Mouse (Mus musculus): ENCODE results near the gene Crxos. TPM values are rescaled to one million over a fixed set of nuclear protein-coding genes. Genes with fewer than 3 reads are reported as not detected.

The Crxos gene
- polyA plus RNA-seq, 1 experiment from 2014 or later, result not detected

DNA sequence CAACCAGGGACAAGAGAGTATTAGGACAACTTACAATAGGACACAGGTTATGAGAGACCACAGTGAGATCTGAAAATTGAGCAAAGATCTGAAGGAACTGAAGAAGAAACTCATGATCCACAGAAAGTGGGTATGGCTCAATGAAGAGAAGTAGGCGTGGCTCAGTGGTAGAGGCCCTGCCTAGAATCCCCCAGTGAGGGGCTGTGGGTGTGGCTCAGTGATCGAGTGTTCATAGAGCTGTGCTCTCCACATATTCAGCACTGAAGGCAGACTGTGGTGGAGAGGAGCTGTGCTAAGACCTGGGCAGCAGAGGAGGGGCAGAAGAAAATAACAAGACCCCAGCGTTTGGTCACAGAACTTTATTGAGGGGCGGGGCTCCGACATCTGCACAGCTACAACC, 55.1 kb downstream of the Crxos start:
- Histone ChIP-seq H3K4me1 (ENCODE audit: control insufficient read depth, insufficient read depth, low read length) (no peaks in the 10 kb centered on the region), H3K9me3 (ENCODE audit: control insufficient read depth, low read length) (no peaks in the 10 kb centered on the region), H3K27me3 (replicated peaks; ENCODE audit: control insufficient read depth, insufficient read depth, low read length) (no peaks in the 10 kb centered on the region; the same call in 1 of the 2 replicates), H3K27ac (ENCODE audit: low read length) (no peak overlapping the region), H3K4me2 (ENCODE audit: low read depth, low read length) (no peak overlapping the region), H3K4me3 (ENCODE audit: low read length) (no peak overlapping the region), H3K36me3 (ENCODE audit: control insufficient read depth, insufficient read depth, low read length) (peaks cover 50% of the 10 kb centered on the region), H3K9ac (ENCODE audit: low read depth, low read length) (no peak overlapping the region)
- ATAC-seq, result no peak
- WGBS, result 79% methylated on average over 5 of the region's 5 CpGs

DNA sequence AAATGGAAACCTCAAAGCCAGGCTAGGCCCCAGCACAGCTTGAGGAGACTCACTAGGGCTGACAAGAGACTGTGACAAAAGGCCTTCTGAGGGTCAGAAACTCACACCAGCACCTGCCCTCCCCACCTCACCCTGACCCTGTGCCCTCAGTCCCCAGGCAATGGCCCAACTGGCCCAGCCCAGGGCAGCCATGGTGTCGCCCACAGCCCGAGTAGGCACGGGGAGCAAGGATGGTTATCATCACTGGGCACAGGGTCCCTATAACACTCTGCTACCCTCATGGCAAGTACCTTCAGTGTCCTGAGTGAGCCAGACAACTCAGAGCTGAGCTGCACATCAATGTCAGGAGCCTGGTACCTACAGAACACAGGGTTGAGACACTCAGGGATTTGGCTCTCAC, 56.2 kb downstream of the Crxos start:
- no peak overlapping the region for H3K4me3 ChIP-seq (ENCODE audit: low read length)
- H3K4me1 ChIP-seq (ENCODE audit: control insufficient read depth, insufficient read depth, low read length), result no peaks in the 10 kb centered on the region
- H3K36me3 ChIP-seq (ENCODE audit: control insufficient read depth, insufficient read depth, low read length), result peaks cover 50% of the 10 kb centered on the region
- no peak for ATAC-seq
- no peaks in the 10 kb centered on the region for H3K9me3 ChIP-seq (ENCODE audit: control insufficient read depth, low read length)
- WGBS, result 93% methylated on average over 3 of the region's 3 CpGs
- H3K9ac ChIP-seq (ENCODE audit: low read depth, low read length), result no peak overlapping the region
- H3K4me2 ChIP-seq (ENCODE audit: low read depth, low read length), result no peak overlapping the region
- H3K27ac ChIP-seq (ENCODE audit: low read length), result no peak overlapping the region
- no peaks in the 10 kb centered on the region; the same call in 1 of the 2 replicates for H3K27me3 ChIP-seq (replicated peaks; ENCODE audit: control insufficient read depth, insufficient read depth, low read length)

DNA sequence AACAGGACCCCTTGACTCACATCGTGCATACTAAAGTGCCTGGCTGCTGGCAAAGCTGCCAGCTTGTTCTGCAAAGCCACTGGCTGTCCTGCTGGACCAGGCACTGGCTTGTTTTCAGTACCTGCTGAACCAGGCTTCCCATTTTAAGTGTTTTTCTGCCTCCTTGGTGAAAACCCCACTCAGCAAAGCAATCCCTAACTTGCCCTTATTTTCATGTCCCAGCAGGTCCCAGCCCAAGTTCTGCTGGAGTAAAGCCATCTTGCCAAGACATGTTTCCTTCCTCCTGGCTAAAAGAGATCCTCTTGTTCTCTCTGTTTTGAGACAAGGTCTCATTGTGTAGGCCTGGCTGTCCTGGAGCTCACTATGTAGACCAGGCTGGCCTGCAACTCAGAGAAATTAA, 61.9 kb downstream of the Crxos start:
- no peak overlapping the region for H3K4me2 ChIP-seq (ENCODE audit: low read depth, low read length)
- peaks cover 26% of the 10 kb centered on the region for H3K36me3 ChIP-seq (ENCODE audit: control insufficient read depth, insufficient read depth, low read length)
- no peak overlapping the region for H3K27ac ChIP-seq (ENCODE audit: low read length)
- H3K9ac ChIP-seq (ENCODE audit: low read depth, low read length), result no peak overlapping the region
- peaks cover 23% of the 10 kb centered on the region for H3K4me1 ChIP-seq (ENCODE audit: control insufficient read depth, insufficient read depth, low read length)
- no peaks in the 10 kb centered on the region for H3K9me3 ChIP-seq (ENCODE audit: control insufficient read depth, low read length)
- H3K4me3 ChIP-seq (ENCODE audit: low read length), result no peak overlapping the region
- H3K27me3 ChIP-seq (replicated peaks; ENCODE audit: control insufficient read depth, insufficient read depth, low read length), result no peaks in the 10 kb centered on the region
- ATAC-seq, result no peak
- 96% methylated on average over 1 of the region's 1 CpGs for WGBS

DNA sequence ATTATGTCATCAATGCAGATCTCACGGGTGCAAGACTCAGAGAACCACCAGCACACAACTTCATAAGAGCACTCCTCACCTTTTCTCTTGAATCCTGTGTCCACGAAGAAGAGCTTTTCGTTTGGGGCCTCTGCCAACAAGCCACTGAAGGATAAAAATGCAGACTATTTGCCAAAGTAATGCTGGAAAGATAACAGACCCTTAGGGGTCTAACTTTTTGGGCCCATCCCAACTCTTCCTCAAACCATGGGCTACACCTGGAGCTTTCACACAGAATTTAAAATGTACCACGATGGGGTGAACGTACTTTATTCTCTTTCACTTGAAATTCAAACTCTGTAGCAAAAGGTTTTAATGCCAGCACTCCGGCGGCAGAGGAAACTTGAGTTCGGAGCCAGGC, 62.8 kb downstream of the Crxos start:
- Histone ChIP-seq H3K9ac (ENCODE audit: low read depth, low read length) (peak overlapping the region; percentile 78), H3K4me1 (ENCODE audit: control insufficient read depth, insufficient read depth, low read length) (peaks cover 23% of the 10 kb centered on the region), H3K27me3 (replicated peaks; ENCODE audit: control insufficient read depth, insufficient read depth, low read length) (no peaks in the 10 kb centered on the region), H3K4me3 (ENCODE audit: low read length) (peak overlapping the region; percentile 74), H3K4me2 (ENCODE audit: low read depth, low read length) (peak overlapping the region; percentile 69), H3K36me3 (ENCODE audit: control insufficient read depth, insufficient read depth, low read length) (peaks cover 17% of the 10 kb centered on the region), H3K27ac (ENCODE audit: low read length) (peak overlapping the region; percentile 17; the same call in 1 of the 2 replicates), H3K9me3 (ENCODE audit: control insufficient read depth, low read length) (no peaks in the 10 kb centered on the region)
- 3% methylated on average over 8 of the region's 8 CpGs for WGBS
- no peak for ATAC-seq

DNA sequence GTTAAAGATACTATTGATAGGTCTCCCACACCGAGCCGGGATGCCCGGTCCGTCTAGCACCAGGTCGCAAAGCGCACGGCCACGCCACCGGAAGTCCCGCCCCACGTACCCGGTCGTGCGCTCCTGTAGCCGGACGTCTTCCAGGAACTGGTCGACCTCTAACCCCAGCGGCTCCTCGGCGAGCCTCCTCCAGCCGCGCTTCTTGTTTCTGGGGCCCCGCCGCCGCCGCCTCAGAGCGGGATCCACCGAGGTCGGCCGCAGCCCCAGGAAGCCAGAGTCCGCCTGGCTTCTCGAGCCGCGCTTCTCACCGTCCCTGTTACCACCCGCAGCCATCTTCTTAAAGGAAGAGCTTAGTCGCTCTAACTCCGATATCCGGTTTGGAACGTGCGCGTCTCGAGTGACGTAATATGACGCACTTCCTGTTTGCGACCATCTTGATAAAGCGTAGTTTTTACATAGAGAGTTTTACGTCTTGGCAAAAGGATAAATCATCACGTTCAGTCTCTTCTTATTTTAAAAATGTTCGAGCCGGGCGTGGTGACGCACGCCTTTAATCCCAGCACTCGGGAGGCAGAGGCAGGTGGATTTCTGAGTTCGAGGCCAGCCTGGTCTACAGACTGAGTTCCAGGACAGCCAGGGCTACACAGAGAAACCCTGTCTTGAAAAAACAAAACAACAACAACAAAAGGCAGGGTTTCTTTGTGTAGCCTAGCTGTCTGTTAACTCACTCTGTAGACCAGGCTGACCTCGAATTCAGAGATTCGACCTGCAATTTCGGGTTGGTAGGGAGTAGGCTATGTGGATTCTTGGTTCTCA, 63.5 kb downstream of the Crxos start, which contains the start of gene Nop53:
TSS of gene Nop53 (minus strand) at position 354 of the 816 bp plus-strand sequence.
- peak; percentile 92 for ATAC-seq
- H3K4me3 ChIP-seq (ENCODE audit: low read length), result peak within 1 kb of the TSS; percentile 74
- H3K27ac ChIP-seq (ENCODE audit: low read length), result peak within 1 kb of the TSS; percentile 96
- 1% methylated on average over 59 of the region's 59 CpGs for WGBS
- no peaks in the 10 kb centered on the region for H3K9me3 ChIP-seq (ENCODE audit: control insufficient read depth, low read length)
- H3K27me3 ChIP-seq (replicated peaks; ENCODE audit: control insufficient read depth, insufficient read depth, low read length), result no peaks in the 10 kb centered on the region
- peak within 1 kb of the TSS; percentile 78 for H3K9ac ChIP-seq (ENCODE audit: low read depth, low read length)
- peak within 1 kb of the TSS; percentile 69 for H3K4me2 ChIP-seq (ENCODE audit: low read depth, low read length)
- peaks cover 14% of the 10 kb centered on the region for H3K36me3 ChIP-seq (ENCODE audit: control insufficient read depth, insufficient read depth, low read length)
- peaks cover 23% of the 10 kb centered on the region for H3K4me1 ChIP-seq (ENCODE audit: control insufficient read depth, insufficient read depth, low read length)

DNA sequence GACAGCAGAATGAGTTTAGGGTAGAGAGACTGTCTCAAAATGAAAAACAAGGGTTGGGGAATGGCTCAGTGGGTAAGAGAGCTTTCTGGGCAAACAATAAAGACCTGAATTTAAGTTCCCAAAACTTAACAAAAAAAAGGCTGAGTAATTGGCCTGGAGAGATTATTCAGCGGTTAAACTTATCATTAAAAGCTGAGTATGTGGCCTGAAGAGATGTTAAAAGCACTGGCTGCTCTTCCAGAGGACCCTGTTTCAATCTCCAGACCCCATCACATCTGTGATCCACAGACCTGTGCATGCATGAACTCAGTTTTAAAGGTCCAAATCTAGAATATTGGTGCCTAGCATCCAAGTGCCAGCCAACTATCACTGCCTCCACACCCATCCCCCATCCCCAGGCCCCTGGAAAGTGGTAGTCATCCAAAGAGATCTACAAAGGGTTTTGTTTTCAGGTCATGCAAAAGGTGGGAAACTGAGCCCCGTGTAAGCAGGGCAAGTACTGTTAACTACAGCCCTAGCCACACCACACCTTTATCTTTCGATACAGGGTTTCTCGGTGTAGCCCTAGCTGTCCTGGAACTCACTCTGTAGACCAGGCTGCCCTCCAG, 65.3 kb downstream of the Crxos start:
- Histone ChIP-seq H3K4me2 (ENCODE audit: low read depth, low read length) (peak overlapping the region; percentile 64; the same call in 1 of the 2 replicates), H3K4me1 (ENCODE audit: control insufficient read depth, insufficient read depth, low read length) (peaks cover 23% of the 10 kb centered on the region), H3K27ac (ENCODE audit: low read length) (0 out of 2 replicates have a peak overlapping the region, but pooled peaks have one; percentile 5), H3K36me3 (ENCODE audit: control insufficient read depth, insufficient read depth, low read length) (peaks cover 3% of the 10 kb centered on the region; the same call in 1 of the 2 replicates), H3K9me3 (ENCODE audit: control insufficient read depth, low read length) (no peaks in the 10 kb centered on the region), H3K9ac (ENCODE audit: low read depth, low read length) (peak overlapping the region; percentile 65), H3K27me3 (replicated peaks; ENCODE audit: control insufficient read depth, insufficient read depth, low read length) (no peaks in the 10 kb centered on the region), H3K4me3 (ENCODE audit: low read length) (0 out of 2 replicates have a peak overlapping the region, but pooled peaks have one; percentile 37)
- 43% methylated on average over 4 of the region's 4 CpGs for WGBS
- no peak for ATAC-seq

DNA sequence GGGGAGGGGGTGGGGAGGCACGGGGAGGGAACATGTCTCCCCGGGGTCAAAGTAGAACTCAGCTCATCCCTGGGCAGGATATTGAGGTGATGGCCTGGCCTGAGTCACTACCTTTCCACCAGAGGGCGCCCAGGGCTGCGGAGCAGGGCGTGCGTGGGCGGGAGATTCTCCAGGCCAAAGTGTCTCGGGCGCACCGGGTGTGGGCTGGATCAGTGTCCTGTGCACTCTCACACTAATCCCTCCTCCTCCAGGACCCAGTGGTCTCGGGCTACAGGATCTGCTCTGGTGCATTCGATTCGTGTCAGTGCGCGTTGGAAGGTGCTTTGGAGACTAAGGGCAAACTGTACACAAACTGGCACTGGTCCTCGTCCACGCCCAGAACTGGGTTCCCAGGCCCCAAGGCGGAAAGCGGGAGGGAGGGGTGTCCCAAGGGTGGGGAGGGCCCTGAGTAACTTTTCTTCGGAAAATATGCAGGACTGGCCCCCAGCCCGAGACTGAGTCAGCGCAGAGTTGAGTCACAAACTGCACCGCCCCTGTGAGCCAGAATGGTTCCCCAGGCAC, 66.0 kb downstream of the Crxos start:
- peak overlapping the region; percentile 65 for H3K9ac ChIP-seq (ENCODE audit: low read depth, low read length)
- no peaks in the 10 kb centered on the region for H3K9me3 ChIP-seq (ENCODE audit: control insufficient read depth, low read length)
- peak overlapping the region; percentile 62; the same call in 1 of the 2 replicates for H3K27ac ChIP-seq (ENCODE audit: low read length)
- 1% methylated on average over 23 of the region's 23 CpGs for WGBS
- no peaks in the 10 kb centered on the region for H3K27me3 ChIP-seq (replicated peaks; ENCODE audit: control insufficient read depth, insufficient read depth, low read length)
- peak overlapping the region; percentile 37 for H3K4me3 ChIP-seq (ENCODE audit: low read length)
- ATAC-seq, result peak; percentile 79
- H3K4me1 ChIP-seq (ENCODE audit: control insufficient read depth, insufficient read depth, low read length), result peaks cover 23% of the 10 kb centered on the region
- H3K4me2 ChIP-seq (ENCODE audit: low read depth, low read length), result peak overlapping the region; percentile 64
- H3K36me3 ChIP-seq (ENCODE audit: control insufficient read depth, insufficient read depth, low read length), result peaks cover 6% of the 10 kb centered on the region

DNA sequence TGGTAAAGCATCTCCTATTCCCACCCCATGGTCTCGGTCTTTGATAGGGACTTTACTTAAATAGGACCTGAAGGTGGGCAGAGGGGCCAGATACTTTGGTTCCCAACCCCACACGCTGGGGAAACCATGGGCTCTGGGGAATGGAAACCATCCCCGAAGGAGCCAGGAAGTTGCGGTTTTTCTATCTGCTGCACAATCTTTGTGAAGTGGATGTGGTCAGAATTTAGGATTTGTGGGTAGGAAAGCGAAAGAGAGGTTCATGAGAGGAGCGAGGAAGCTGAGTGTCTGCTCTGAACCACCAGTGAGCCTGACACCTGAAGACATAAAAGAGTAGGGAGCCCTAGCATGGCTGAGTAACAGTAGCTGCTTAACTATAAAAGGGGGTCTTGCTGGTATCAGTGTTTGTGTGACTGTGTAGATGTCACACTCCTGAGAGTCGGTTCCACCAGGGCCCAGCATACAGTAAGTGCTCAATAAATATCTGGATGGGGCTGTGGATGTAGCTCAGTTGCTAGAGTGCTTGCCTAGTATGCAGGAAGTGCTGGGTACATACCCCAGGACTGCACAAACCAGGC, 66.9 kb downstream of the Crxos start:
- Histone ChIP-seq H3K4me2 (ENCODE audit: low read depth, low read length) (no peak overlapping the region), H3K4me1 (ENCODE audit: control insufficient read depth, insufficient read depth, low read length) (peaks cover 20% of the 10 kb centered on the region), H3K9me3 (ENCODE audit: control insufficient read depth, low read length) (no peaks in the 10 kb centered on the region), H3K27ac (ENCODE audit: low read length) (peak overlapping the region; percentile 62), H3K36me3 (ENCODE audit: control insufficient read depth, insufficient read depth, low read length) (peaks cover 12% of the 10 kb centered on the region), H3K27me3 (replicated peaks; ENCODE audit: control insufficient read depth, insufficient read depth, low read length) (no peaks in the 10 kb centered on the region), H3K9ac (ENCODE audit: low read depth, low read length) (no peak overlapping the region; the same call in 1 of the 2 replicates), H3K4me3 (ENCODE audit: low read length) (no peak overlapping the region)
- no peak for ATAC-seq
- WGBS, result 77% methylated on average over 7 of the region's 7 CpGs

DNA sequence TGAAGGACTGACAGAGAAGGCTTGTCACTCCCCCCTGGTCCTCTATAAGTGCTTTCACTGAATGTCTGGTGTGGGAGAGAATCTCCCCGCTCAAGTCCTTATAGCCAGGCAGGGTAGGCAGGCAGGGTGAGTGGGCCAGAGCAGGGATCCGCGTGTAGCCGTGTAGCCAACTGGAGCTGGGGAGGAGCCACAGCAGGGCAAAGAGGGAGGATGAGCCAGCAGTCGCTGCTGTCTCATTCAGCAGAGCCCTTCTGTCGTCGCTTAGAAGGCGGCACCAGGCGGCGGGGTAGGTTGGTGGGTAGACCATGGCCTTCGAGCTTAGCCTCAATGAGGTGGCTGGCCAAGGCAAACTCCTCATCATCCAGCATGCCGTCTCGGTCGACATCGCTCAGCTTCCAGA, 67.6 kb downstream of the Crxos start:
- no peak for ATAC-seq
- H3K27me3 ChIP-seq (replicated peaks; ENCODE audit: control insufficient read depth, insufficient read depth, low read length), result no peaks in the 10 kb centered on the region
- no peak overlapping the region for H3K4me2 ChIP-seq (ENCODE audit: low read depth, low read length)
- H3K9me3 ChIP-seq (ENCODE audit: control insufficient read depth, low read length), result no peaks in the 10 kb centered on the region
- H3K4me3 ChIP-seq (ENCODE audit: low read length), result no peak overlapping the region
- H3K27ac ChIP-seq (ENCODE audit: low read length), result no peak overlapping the region
- peaks cover 16% of the 10 kb centered on the region for H3K4me1 ChIP-seq (ENCODE audit: control insufficient read depth, insufficient read depth, low read length)
- peaks cover 12% of the 10 kb centered on the region for H3K36me3 ChIP-seq (ENCODE audit: control insufficient read depth, insufficient read depth, low read length)
- 86% methylated on average over 15 of the region's 15 CpGs for WGBS
- H3K9ac ChIP-seq (ENCODE audit: low read depth, low read length), result no peak overlapping the region

Data from intestine, embryonic 16.5 days (tissue).